Mouse (Mus musculus): Measurements from ENCODE around the gene Ccdc71l.

GRCm38 (mm10) chr12:32339078-32339477 is 39.4 kb upstream of the Ccdc71l start:
- TF ChIP-seq CTCF (conservative IDR thresholded peaks at IDR 0.05; ENCODE audit: insufficient read depth, insufficient read length, low read depth, low read length) (no peak), POLR2A (IDR thresholded peaks at IDR 0.05; ENCODE audit: low read depth, low read length) (no peak)
